Mouse (Mus musculus) C2C12 (cell line): Measurements from ENCODE around the gene Smoc2. TPM values are rescaled to one million over a fixed set of nuclear protein-coding genes. Genes with fewer than 3 reads are reported as not detected.

Experiments
- H3K27me3 ChIP-seq: one replicate; pipeline ENCODE4 v1.6.1; 2011; ENCODE audit not compliant: control insufficient read depth, insufficient read depth, insufficient read length
- H3K36me3 ChIP-seq: one replicate; pipeline ENCODE4 v1.6.1; 2011; ENCODE audit not compliant: control insufficient read depth, insufficient read depth
- H3K4me3 ChIP-seq: one replicate; pipeline ENCODE4 v1.5.1; 2011; ENCODE audit warnings: mild to moderate bottlenecking, control low read depth; ENCODE audit not compliant: poor library complexity, insufficient read depth, severe bottlenecking
- H3K79me2 ChIP-seq: one replicate; pipeline ENCODE4 v1.6.1; 2011; ENCODE audit not compliant: control insufficient read depth, insufficient read depth
- H3K79me3 ChIP-seq: one replicate; pipeline ENCODE4 v1.6.1; 2011; ENCODE audit warnings: low read depth, control low read depth
- H3ac ChIP-seq: one replicate; pipeline ENCODE3; 2011; ENCODE audit warnings: low read depth; ENCODE audit not compliant: control insufficient read depth, insufficient read length
- CEBPB ChIP-seq: IDR thresholded peaks from one replicate; pipeline ENCODE4 v1.6.1; 2011; ENCODE audit warnings: low read depth, mild to moderate bottlenecking, control low read depth, moderate library complexity
- CTCF ChIP-seq: IDR thresholded peaks from one replicate; pipeline ENCODE4 v1.5.1; 2011; ENCODE audit not compliant: control insufficient read depth, insufficient read depth, insufficient read length
- FOSL1 ChIP-seq: IDR thresholded peaks from one replicate; pipeline ENCODE4 v1.8.0; 2011; ENCODE audit warnings: mild to moderate bottlenecking, low read length; ENCODE audit not compliant: poor library complexity, insufficient read depth, severe bottlenecking
- MAX ChIP-seq: IDR thresholded peaks from one replicate; pipeline ENCODE4 v1.6.1; 2011; ENCODE audit warnings: mild to moderate bottlenecking, control low read depth
- MYOD1 ChIP-seq: IDR thresholded peaks from one replicate; pipeline ENCODE4 v1.6.1; 2011; ENCODE audit warnings: low read depth; ENCODE audit not compliant: control insufficient read depth, insufficient read length
- MYOG ChIP-seq: IDR thresholded peaks from one replicate; pipeline ENCODE4 v1.6.1; 2011; ENCODE audit not compliant: control insufficient read depth, insufficient read length; ENCODE audit errors: extremely low read depth
- USF1 ChIP-seq: IDR thresholded peaks from one replicate; pipeline ENCODE4 v1.6.1; 2011; ENCODE audit warnings: low read depth, mild to moderate bottlenecking, control low read depth, moderate library complexity
- polyA plus RNA-seq: library from polyadenylated mRNA; unstranded; fragments of >200 nt; fragmentation: generic; extraction: Trizol; gene quantifications from one replicate; pipeline ENCODE4 v1.2.1, GENCODE M21; 2012; ENCODE audit warnings: missing spikeins

Gene Smoc2
- polyA plus RNA-seq, 1 experiment: 69.7 TPM

DNA sequence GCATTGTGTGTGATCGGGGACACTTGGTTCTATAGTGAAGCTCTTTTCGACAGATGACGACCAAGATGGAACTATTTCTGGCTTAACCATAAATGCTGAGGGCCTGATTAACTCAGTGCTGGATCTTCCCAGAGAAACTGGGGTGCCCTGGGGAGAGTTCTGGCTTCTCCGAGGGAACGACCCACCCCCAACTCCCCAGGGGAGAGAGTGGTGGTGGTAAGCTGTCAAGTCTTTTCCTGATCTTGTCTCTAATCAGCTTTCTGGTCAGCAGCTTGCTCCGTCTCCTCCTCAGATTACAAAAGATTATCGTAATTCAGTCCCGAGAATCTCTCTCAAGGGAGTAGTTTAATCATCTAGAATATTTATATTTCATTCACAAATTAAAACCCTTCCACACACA lies 63.2 kb downstream of the Smoc2 start:
- Histone ChIP-seq H3K79me2 (no peaks in the 10 kb centered on the region), H3K27me3 (no peaks in the 10 kb centered on the region), H3ac (no peak overlapping the region), H3K79me3 (no peaks in the 10 kb centered on the region), H3K36me3 (no peaks in the 10 kb centered on the region), H3K4me3 (no peak overlapping the region)
- no peak for TF ChIP-seq USF1
- no peak for TF ChIP-seq MYOG
- no peak for TF ChIP-seq MYOD1
- TF ChIP-seq MAX: no peak
- no peak for TF ChIP-seq FOSL1
- TF ChIP-seq CEBPB: no peak
- no peak for TF ChIP-seq CTCF

DNA sequence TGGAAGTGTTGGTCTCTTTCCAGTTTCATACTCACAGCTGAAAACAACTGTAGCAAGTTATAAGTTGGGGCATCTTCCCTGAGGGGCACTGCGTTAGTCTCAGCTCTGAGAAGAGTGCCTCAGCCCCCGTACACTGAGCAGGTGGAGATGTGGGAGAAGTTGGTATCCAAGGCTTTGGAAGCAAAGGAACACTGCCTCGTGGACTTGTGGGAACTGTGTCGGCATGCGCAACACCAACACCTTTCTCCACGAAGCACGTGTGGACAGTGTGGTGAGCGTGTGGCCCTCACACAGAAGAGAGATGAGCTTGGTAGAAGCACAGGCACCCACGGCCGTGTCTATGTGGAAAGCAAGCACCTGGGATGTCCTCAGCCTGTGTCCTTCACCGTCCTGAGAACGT lies 64.1 kb downstream of the Smoc2 start:
- H3K36me3 ChIP-seq: no peaks in the 10 kb centered on the region
- no peaks in the 10 kb centered on the region for H3K79me3 ChIP-seq
- H3K79me2 ChIP-seq: no peaks in the 10 kb centered on the region
- H3K4me3 ChIP-seq: no peak overlapping the region
- TF ChIP-seq MAX (no peak), CEBPB (no peak), USF1 (no peak), FOSL1 (no peak), MYOD1 (no peak), MYOG (no peak), CTCF (no peak)
- H3K27me3 ChIP-seq: no peaks in the 10 kb centered on the region
- H3ac ChIP-seq: no peak overlapping the region

DNA sequence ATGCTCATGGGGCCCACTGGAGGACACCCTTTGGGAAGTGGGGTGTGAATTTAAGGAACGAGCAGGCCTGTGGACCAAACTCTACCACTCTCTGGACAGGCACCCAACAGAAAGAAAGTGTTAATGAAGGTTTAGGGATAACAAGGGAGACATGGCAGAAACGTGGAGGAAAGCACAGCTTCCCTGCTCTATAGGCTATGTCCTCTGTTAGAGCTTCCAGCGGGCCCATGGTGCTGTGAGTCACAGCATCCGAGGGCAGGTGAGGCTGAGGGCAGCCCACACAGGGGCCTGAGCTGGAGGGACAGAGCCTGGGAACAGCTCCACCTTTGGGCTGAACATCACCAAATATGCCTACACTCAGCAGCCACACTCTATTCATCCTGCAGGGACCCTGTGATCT lies 66.2 kb downstream of the Smoc2 start:
- no peak overlapping the region for H3ac ChIP-seq
- no peak overlapping the region for H3K4me3 ChIP-seq
- no peaks in the 10 kb centered on the region for H3K27me3 ChIP-seq
- no peaks in the 10 kb centered on the region for H3K79me3 ChIP-seq
- TF ChIP-seq FOSL1 (no peak), MAX (no peak), CEBPB (no peak), MYOG (no peak), CTCF (no peak), USF1 (no peak), MYOD1 (no peak)
- H3K36me3 ChIP-seq: no peaks in the 10 kb centered on the region
- no peaks in the 10 kb centered on the region for H3K79me2 ChIP-seq

DNA sequence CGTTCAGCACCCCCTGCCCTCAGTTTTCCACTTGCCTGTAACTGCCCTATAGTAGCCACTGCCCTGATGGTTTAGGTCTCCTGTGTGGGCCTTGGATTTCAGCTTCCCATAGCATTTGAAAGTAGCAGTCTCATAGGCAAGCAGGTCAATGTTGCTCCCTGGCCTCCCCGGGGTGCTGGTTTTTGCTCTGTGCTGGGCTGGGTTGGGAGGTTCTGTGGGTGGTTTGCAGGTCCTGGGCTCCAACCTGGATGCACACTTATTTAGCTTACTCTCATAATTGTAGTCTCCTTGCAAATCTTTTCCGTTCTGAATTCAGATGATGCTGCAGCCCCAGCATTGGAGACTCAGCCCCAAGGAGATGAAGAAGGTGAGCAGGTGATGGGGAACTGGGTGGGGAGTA lies 67.6 kb downstream of the Smoc2 start:
- no peak for TF ChIP-seq USF1
- no peak for TF ChIP-seq MYOG
- TF ChIP-seq FOSL1: no peak
- no peak for TF ChIP-seq CEBPB
- TF ChIP-seq CTCF: no peak
- no peak for TF ChIP-seq MAX
- no peak for TF ChIP-seq MYOD1
- Histone ChIP-seq H3K27me3 (no peaks in the 10 kb centered on the region), H3K79me3 (no peaks in the 10 kb centered on the region), H3ac (no peak overlapping the region), H3K4me3 (no peak overlapping the region), H3K36me3 (no peaks in the 10 kb centered on the region), H3K79me2 (no peaks in the 10 kb centered on the region)

DNA sequence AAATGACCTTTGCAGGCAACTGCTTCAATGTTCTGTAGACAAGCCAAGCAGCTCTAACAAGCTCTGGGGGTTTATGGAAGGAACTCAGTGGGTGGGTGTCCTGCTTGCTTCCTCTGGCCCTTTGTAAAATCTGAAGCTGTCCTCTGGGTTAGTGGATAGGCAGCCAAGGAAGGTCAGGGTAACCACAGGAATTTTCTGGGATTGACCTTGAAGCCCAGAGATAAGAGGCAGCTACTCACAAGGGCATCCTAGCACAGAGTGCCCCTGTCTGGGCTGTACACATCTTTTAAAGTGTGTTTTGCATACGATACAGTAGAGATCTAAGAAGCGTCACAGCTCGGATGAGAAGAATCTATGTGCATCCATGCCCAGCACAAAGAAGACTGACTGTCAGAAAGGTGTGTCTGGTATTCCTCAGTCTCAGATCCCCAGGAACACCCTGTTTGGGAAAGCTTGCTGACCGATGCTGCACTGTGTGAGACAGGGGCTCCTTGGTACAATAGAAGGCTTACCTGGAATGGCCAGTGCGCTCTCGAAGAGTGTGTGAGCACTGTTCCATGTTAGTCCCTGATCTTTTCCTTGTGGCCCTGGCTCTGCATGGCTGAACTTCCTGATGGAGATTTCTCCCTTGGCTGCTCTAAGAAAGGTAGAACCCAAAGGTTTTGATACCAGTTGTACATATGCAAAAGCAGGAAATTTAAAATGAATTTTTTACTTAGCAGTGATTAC lies 69.9 kb downstream of the Smoc2 start:
- H3K79me3 ChIP-seq: no peaks in the 10 kb centered on the region
- no peak overlapping the region for H3ac ChIP-seq
- no peak for TF ChIP-seq MAX
- no peak for TF ChIP-seq CTCF
- no peak for TF ChIP-seq USF1
- TF ChIP-seq CEBPB: no peak
- TF ChIP-seq FOSL1: no peak
- no peak overlapping the region for H3K4me3 ChIP-seq
- H3K36me3 ChIP-seq: no peaks in the 10 kb centered on the region
- no peaks in the 10 kb centered on the region for H3K27me3 ChIP-seq
- H3K79me2 ChIP-seq: no peaks in the 10 kb centered on the region
